Mouse (Mus musculus) gastrocnemius, postnatal 25 days (tissue): ENCODE results near the gene Cavin2. TPM values are rescaled to one million over a fixed set of nuclear protein-coding genes. Genes with fewer than 3 reads are reported as not detected.

Experiments used
- DNase-seq: peaks from one replicate; pipeline ENCODE4 v3.0.0; 2022
- long read RNA-seq, 2 experiments: library from polyadenylated mRNA; stranded (forward); transcript quantifications; one replicate each; pipeline ENCODE4 v2.0.0; 2021
- total RNA-seq, 2 experiments: library from RNA; stranded (reverse); gene quantifications; 1 replicate in 1 of 2; 2 replicates in 1 of 2; pipeline ENCODE4 v1.2.3; 2021

The Cavin2 gene
- 10 to 100 TPM; 39.1 to 49.3 TPM for total RNA-seq
- long read RNA-seq, experiment 1, transcript Cavin2-201 (2 exons, 3,055 nt), result major isoform, 40 of 126 reads
- long read RNA-seq, experiment 1, partial matches to known transcripts, result 0 of 126 reads
- long read RNA-seq, experiment 1, other reads (novel, unspliced or antisense), result 86 of 126 reads
- long read RNA-seq, experiment 2, transcript Cavin2-201 (2 exons, 3,055 nt), result major isoform, 98 of 170 reads
- long read RNA-seq, experiment 2, partial matches to known transcripts, result 0 of 170 reads
- long read RNA-seq, experiment 2, other reads (novel, unspliced or antisense), result 72 of 170 reads

DNA sequence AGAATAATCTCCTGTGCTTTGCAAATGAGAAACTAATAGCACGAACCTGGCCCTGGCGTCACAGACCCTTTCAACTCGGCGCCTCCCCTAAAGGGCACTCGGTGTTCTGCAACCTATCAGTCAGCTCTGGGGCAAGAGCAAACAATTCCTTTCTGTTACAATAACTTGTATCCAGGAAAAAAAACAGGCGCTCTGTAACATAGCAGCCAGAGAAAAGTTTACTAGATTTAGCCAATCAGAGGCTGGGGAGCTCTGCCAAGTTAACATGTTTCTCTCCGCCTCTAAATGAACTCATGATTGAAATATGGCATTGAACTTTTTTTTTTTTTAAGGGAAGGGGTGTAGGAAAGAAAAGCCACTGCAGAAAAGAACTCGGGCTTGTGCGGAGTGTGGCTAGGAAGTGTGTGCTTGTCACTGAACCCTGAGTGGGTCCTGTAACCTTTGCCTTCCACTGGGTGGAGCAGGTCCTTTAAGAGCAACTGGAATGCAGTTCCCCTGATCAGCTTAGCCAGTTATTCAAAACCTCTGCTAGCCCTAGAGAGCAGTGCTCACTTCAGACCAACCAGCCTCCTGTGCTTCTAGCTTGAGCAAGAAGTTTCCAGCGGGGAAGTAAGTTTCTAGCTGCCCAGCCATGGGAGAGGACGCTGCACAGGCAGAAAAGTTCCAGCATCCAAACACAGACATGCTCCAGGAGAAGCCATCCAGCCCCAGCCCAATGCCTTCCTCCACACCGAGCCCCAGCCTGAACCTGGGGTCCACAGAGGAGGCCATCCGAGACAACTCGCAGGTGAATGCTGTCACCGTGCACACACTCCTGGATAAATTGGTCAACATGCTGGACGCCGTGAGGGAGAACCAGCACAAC lies at the start of gene Cavin2:
TSS of gene Cavin2 (plus strand) at position 372 of the 865 bp plus-strand sequence.
- peak; percentile 65 for DNase-seq

DNA sequence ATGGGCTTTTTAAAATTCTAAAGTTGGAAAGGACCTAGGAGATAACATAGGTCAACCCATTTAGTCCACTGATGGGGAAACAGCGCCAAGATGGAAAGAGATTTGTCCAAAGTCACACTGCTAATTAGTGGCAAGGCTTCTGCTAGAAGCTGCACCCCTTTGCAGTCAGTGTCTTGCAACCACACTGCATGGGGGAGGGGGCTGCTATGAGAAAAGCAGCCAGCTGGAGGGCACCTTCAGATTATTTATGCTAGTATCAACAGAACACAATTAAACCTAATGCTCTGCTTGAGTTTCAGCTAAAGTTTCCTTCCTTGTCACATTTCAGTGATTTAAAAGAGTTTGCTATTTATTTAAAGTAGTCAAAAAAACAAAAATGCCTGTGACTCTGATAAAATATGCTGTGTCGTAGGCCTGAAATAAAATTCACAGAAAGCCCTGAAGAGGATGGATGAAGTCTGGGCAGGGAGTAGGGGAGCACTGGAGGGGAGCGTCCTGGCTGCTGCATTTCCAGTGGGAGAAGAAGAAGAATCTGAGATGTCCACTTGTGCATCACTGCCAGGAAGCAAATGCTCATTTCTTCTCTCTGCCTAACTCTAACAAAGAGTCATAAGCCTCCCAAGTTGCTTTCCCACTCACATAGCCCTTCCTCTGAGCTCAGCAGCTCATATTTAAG lies 47.5 kb upstream of the Cavin2 start:
- DNase-seq, result no peak

DNA sequence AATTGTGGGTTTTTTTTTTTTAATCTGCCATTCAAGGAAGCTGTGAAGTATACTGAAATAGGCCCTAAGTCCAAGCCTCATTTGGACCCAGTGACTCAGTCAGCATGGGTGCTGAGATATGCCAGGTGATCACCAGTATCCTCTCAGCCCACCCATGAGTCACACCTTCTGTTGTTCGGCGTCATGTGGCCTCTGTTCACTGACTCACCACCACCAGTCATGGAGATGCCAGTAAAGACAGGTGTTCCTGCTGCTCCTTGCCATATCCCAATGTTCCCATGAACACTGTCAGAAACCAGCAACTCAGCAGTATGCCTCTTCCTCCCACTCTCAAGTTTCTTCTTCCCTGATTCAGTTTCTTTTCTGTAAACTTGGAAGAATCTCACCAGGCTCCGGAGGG lies 45.6 kb upstream of the Cavin2 start:
- no peak for DNase-seq

DNA sequence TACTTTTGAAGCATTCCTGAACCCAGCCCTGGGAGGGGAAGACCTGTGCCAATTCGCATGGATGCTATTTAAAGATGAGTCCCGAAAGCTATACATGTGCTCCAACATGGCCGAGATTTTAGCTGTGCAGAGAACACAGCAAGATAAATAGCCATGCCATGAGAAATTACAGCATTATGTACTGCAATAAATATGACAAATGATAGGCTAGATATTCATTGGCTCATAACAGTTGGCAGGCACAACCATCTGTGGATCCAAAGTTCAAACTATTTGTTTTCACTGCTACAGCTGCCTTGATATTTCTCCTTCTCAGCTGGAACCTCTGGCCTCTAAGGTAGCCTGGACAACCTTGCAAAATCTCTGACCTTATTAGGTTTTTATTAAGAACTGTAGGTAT lies 45.1 kb upstream of the Cavin2 start:
- no peak for DNase-seq

DNA sequence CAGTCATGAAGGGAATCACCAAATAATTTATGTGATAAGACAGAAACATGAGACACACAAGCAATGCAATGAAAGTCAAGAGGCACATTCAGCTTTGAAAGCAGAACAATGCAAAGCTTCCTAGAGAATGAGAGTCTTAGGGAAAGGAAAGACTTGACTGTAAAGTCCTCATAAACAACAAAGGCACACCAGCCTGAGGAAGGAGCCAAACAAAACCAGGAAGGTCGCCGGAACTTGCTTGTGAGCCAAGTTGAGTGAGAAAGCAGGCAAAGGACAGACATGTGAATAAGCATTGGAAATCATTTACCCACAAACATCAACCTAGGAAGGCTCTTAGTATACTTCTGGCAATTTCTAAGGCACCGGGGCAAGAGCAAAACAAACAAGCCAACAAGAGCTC lies 43.5 kb upstream of the Cavin2 start:
- DNase-seq, result no peak

DNA sequence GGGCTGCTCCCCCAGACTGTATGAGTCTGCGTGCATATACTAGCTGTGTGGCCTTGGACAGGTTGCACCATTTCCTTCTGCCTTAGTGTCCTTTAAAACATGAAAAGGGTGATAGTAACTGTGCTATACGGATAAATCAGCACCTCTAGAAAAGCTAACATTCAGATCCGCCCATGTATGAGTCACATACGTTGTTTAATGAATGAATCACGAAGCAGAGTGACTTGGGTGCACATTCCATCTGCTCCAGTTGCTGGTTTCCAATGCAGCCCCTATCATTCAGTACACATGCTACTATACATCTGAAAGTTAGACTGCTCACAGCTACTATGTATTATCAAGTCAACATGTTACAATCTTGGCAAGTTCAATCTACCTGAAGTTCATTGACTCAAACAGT lies 38.6 kb upstream of the Cavin2 start:
- DNase-seq, result no peak

- DNase-seq, result peak; percentile 12
These were observed 23.7 kb upstream of the Cavin2 start for GRCm38 (mm10) chr1:51265118-51265800.

DNA sequence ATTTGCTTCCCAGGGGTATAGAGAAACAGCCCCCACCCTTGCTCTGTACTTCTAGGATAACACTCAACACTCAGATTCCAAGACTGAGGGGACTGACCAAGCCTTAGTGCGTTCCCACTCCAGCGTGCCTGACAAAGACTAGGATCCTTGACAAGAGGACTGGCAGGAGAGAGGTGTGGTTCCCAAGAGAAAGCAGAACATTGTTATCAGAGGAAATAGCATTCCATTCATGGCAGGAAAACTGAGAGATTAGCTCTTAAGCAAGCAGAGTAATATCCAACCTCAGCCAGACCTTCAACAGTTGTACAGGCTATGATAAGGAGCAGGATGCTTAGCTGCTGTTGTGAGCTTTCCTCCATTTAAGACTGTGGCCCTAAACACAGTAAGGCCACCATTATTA lies 23.0 kb upstream of the Cavin2 start:
- no peak for DNase-seq

DNA sequence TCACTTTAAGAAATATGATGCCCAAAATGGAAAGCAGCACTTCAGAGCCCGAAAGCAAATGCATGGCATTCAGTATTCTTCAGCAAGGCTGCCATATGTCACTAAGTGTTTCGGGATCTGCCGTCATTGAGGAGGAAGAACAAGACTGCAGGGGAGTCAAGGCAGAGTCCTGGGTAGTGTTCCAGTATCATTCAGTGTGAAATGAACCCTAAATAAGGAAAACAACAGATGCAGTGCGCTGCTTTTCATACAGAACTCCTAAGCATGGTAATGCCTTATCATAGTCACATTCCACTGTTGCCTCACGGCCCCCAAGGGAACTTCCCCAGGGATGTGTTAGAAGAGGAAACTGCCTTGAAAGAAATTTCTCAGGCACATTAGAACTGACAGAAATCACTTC lies 21.8 kb upstream of the Cavin2 start:
- no peak for DNase-seq

- DNase-seq, result no peak
These were observed 20.7 kb upstream of the Cavin2 start for GRCm38 (mm10) chr1:51268225-51268624.

DNA sequence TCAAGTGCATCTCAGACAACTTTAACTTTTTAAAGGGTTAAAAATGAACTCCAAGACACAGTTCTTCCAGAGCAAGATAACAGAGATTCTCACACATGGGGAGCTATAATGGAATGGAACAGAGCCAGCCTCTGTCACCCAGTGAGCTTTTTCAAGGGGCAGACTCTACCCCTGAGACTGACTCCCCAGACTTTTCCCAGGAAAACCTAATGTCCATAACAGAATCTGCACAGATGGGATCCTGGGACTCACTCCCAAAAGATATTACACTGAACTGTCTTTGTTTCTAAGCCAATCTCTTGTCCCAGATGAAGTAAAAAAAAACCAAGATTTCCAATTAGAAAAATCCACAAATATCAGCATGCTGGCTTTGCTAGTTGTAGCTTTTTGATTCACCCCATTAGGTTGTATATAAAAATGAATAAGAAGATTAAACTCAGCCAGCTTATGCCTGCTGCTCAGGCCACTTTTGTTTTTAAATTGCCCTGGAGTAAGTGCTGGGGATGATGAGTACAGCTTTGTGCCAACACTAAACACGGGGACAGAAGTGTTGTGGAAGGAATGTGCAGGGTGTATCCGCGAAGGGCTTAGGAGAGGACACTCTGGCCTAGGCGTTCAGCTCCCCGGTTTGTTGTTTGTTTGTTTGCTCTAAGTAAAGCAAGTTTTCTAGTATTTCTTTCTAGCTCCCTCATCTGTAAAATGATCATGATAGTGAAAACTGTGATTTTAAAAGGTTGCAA lies 18.6 kb upstream of the Cavin2 start:
- no peak for DNase-seq

DNA sequence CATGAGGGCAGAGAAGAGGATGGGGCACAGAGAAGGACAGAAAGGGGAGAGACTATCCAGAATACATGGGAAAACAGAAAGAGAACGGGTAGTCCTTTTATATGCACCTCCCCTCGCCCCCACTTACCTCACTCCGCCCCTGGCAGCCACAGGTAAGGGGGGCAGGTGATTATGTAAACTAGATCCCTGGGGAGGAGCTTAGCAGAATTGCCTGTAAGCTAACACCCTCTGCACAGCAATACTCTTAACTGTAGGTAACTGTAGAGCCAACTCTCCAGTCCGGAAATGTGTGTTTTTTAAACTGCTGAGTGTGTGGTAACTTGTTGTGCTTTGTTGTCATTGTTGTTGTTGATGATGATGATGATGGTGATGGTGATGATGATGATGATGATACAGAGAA lies 17.1 kb upstream of the Cavin2 start:
- no peak for DNase-seq

- DNase-seq, result no peak
These were observed 16.2 kb upstream of the Cavin2 start for GRCm38 (mm10) chr1:51272583-51273201.

DNA sequence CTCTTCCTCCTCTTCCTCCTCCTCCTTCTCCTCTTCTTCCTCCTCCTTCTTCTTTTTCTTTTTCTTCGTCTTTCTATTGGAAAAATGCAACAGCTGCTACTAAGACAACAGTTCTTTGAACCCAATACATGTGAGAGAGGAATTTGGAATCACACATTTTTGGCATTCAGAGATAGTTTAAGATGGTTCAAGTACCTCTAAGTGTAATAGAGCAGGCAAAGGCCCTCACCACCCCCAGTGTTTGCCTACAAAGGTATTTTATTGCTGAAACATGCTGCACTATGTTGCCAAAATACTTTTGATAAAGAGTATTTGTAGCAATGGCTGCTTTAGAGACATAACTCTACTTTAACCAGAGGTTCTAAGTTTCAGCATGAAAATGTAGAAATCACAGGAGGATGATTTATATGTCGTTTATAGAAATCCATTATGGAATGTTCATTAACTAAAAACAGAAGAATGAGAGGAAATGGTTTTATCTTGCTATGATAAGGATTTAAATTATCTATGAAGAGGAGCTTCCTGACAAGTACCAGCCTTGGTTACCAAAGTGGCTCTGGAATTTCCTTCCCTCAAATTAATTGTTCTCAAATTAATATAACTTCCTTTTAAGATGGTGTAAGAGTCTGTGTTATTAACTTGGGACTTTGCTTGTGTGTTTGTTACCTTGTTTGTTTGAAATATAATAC lies 10.9 kb upstream of the Cavin2 start:
- no peak for DNase-seq

DNA sequence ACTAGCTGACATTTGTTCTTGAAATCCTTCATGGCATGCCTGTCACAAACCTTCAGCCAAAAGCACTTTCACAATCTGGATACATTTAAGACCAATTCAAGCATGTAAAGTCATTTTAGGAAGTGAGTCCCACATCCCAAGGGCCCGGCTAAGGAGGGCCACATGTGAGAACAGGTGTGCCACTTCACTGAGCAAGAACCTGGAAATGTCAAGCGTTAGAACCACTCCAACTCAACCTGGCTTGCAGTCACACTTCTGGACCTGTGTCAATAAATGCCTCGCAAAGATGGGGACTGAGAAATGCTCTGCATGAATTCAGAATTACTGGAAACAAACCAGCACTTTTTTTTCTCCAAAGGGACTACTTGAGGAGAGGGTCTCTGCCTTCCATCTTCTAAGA lies 725 bp upstream of the Cavin2 start:
- DNase-seq, result no peak

DNA sequence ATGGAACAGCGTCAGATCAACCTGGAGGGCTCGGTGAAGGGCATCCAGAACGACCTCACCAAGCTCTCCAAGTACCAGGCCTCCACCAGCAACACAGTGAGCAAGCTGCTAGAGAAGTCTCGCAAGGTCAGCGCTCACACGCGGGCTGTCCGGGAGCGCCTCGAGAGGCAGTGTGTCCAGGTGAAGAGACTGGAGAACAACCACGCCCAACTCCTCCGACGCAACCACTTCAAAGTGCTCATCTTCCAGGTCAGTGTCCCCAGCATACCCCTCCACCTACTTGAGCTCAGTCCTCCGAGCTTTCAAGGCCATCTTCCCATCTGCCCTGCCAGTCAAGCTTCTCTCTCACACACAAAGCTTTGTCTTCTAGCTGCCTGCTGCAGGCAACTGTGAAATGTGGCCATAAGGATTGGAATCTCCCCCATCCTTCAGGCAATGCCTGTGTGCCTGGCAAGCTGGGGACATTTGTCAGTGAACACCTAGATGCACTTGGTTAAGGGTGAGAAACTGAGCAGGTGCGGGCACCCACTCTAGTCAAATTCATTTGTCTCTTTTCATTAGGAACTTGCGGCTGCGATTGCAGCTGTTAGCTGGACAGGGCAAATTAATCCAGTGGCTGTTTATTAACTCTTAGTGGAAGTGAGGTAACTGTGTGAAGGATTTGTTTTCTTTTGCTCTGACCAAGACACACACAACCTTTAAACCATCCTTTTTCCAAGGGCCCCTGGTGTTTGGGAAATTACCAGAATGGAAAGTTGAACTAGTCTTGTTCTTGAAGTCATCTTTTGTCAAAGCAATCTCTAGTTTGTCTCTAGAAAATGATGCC lies 907 bp downstream of the Cavin2 start:
- peak; percentile 11 for DNase-seq

DNA sequence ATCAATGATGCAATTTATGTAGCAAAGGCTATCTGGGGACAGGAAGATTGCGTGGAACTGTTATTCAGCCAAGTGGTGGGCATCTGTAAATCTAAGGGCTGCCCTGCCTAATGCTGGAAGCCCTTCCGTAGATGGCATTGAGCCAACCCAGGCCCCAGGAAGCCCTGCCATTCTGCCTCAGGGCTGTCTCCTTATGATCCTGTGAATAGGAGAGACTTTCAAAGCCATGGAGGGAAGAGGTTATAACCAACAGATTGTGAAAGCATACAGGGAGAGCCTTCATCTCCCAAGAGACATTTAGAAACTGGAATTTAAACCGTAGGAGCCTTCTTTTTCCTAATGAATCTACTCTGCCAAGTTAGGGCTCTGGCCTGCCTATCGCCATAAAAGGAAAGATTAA lies 1.7 kb downstream of the Cavin2 start:
- peak; percentile 27 for DNase-seq

DNA sequence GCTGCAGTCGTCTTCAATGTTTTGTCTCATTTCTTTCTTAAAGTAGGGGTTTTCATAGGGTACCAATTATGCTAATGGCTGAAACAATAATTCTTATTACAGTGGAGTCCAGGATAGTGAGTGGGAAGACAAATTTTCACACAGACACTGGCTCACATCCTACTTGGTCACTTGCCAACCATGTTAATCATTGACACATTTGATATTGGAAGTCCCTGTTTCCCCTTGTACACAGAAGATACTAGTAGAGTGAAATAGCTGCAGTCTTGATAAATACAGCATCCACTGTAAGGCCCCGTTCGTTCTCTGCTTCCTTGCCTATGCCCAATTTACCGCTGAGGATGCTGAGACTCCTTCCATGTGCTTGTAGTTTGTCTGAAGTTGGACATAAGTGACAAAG lies 3.4 kb downstream of the Cavin2 start:
- DNase-seq, result no peak

GRCm38 (mm10) chr1:51300295-51300930 lies 11.5 kb downstream of the Cavin2 start:
- DNase-seq, result no peak
